ENCODE assay signal across 10 mouse cellular contexts in genomic region chr12:73002281-73002680, GRCm38 (mm10). TPM values are rescaled to one million over a fixed set of nuclear protein-coding genes. Genes with fewer than 3 reads are reported as not detected.
DNase-seq lines count a peak whose midpoint lies in the region; TF ChIP-seq lines count a peak whose summit lies in the region.
"Not testable (repeated sequence)": the region's sequence is repeated elsewhere in the genome, so short reads cannot be mapped to it uniquely, and the experiment has no call there.
"Had no signal": no experiment of that assay in that cellular context is flagged by ENCODE, and none has a peak within 500 bp of the region (broad histone marks: within the 10 kb centered on the region; RNA-seq: fewer than 3 reads in every experiment).

No protein-coding gene starts in this region.

- DNase-seq in ES-CJ7 (ENCODE audit: low read depth, low spot score), result peak; percentile 20
- peak; percentile 59 for DNase-seq in adrenal gland, postnatal 25 days
- peak; percentile 70 for DNase-seq in gastrocnemius, adult 2 months
- peak; percentile 55 to 56 for DNase-seq in heart, postnatal 36 days
- peak; percentile 69 to 78 for DNase-seq in kidney, postnatal 4 days
- peak; percentile 53 for DNase-seq in lung, postnatal 36 days
- DNase-seq in spleen, adult 18-20 months, result peak; percentile 6
- peak; percentile 63 for DNase-seq in urinary bladder, postnatal 14 days (ENCODE audit: low spot score)

- not testable (repeated sequence) for H3K27ac ChIP-seq in gastrocnemius, adult 2 months

- H3K4me3 ChIP-seq in gastrocnemius, adult 2 months, result peak overlapping the region; percentile 34

- TF ChIP-seq CTCF in gastrocnemius, adult 2 months (IDR thresholded peaks at IDR 0.05), result not testable (repeated sequence)

- intact Hi-C loops in gastrocnemius, adult 2 months (cut with DNase I); heart, postnatal 36 days (cut with DNase I): not testable (repeated sequence)

RNA-seq across cellular contexts. Expression of gene Six1, which starts 51.4 kb away (rescaled TPM):
- total RNA-seq in adrenal gland, postnatal 25 days (2021), result 1.6 and 4.2 TPM in 2 replicates
- 10 to 100 TPM; 59.8 to 68.4 TPM for total RNA-seq in gastrocnemius, adult 2 months (2021)
- 1 to 10 TPM in 1 of 2 experiments, under 1 TPM in 1; 0.89 to 1.3 TPM for total RNA-seq in heart, postnatal 36 days (2021)
- total RNA-seq: granulocyte monocyte progenitor cell, adult 5-6 weeks; MEL had no signal

Comparison
In these comparisons a context has a peak if more than half of its experiments do, and no peak if none do; other contexts are left out.
1. DNase-seq: peak in every context shown above with its lines; median percentile 74 in kidney, postnatal 4 days; 70 in gastrocnemius, adult 2 months; 63 in urinary bladder, postnatal 14 days; 59 in adrenal gland, postnatal 25 days; 56 in heart, postnatal 36 days; 53 in lung, postnatal 36 days; 20 in ES-CJ7; 6 in spleen, adult 18-20 months.
2. RNA of gene Six1, which starts 51.4 kb away (total RNA-seq): 59.8 to 68.4 TPM in gastrocnemius, adult 2 months; 1.6 to 4.2 TPM in adrenal gland, postnatal 25 days and 0.89 to 1.3 TPM in heart, postnatal 36 days; every median in the first group is over 10 times any median in the second.